Mouse (Mus musculus): ENCODE results near the gene Adamts10. TPM values are rescaled to one million over a fixed set of nuclear protein-coding genes. Genes with fewer than 3 reads are reported as not detected.

The Adamts10 gene
- polyA plus RNA-seq, 1 experiment: 46.6 TPM

- TF ChIP-seq POLR2A (IDR thresholded peaks at IDR 0.05; ENCODE audit: borderline replicate concordance, low read depth, low read length): no peak
- TF ChIP-seq CTCF (IDR thresholded peaks at IDR 0.05; ENCODE audit: low read depth, low read length): no peak
- Histone ChIP-seq H3K4me3 (ENCODE audit: insufficient read depth, low read length) (no peak overlapping the region), H3K27ac (ENCODE audit: insufficient read depth, low read depth, low read length) (no peak overlapping the region), H3K4me1 (ENCODE audit: control insufficient read depth, insufficient read depth, low read length) (no peaks in the 10 kb centered on the region)
Observed at GRCm38 (mm10) chr17:33586011-33586410, 62.0 kb downstream of the Adamts10 start.

GRCm38 (mm10) chr17:33597271-33597670, 73.3 kb downstream of the Adamts10 start:
- TF ChIP-seq CTCF (IDR thresholded peaks at IDR 0.05; ENCODE audit: low read depth, low read length) (no peak), POLR2A (IDR thresholded peaks at IDR 0.05; ENCODE audit: borderline replicate concordance, low read depth, low read length) (no peak)
- Histone ChIP-seq H3K27ac (ENCODE audit: insufficient read depth, low read depth, low read length) (no peak overlapping the region), H3K4me1 (ENCODE audit: control insufficient read depth, insufficient read depth, low read length) (no peaks in the 10 kb centered on the region), H3K4me3 (ENCODE audit: insufficient read depth, low read length) (no peak overlapping the region)

GRCm38 (mm10) chr17:33598506-33598905, 74.5 kb downstream of the Adamts10 start:
- no peak for TF ChIP-seq CTCF (IDR thresholded peaks at IDR 0.05; ENCODE audit: low read depth, low read length)
- TF ChIP-seq POLR2A (IDR thresholded peaks at IDR 0.05; ENCODE audit: borderline replicate concordance, low read depth, low read length): no peak
- Histone ChIP-seq H3K27ac (ENCODE audit: insufficient read depth, low read depth, low read length) (no peak overlapping the region), H3K4me1 (ENCODE audit: control insufficient read depth, insufficient read depth, low read length) (no peaks in the 10 kb centered on the region), H3K4me3 (ENCODE audit: insufficient read depth, low read length) (no peak overlapping the region)

GRCm38 (mm10) chr17:33599836-33600475, 76.0 kb downstream of the Adamts10 start:
- TF ChIP-seq POLR2A (IDR thresholded peaks at IDR 0.05; ENCODE audit: borderline replicate concordance, low read depth, low read length) (no peak), CTCF (IDR thresholded peaks at IDR 0.05; ENCODE audit: low read depth, low read length) (no peak)
- no peak overlapping the region for H3K27ac ChIP-seq (ENCODE audit: insufficient read depth, low read depth, low read length)
- H3K4me1 ChIP-seq (ENCODE audit: control insufficient read depth, insufficient read depth, low read length): no peaks in the 10 kb centered on the region
- H3K4me3 ChIP-seq (ENCODE audit: insufficient read depth, low read length): no peak overlapping the region

GRCm38 (mm10) chr17:33600831-33601230, 76.8 kb downstream of the Adamts10 start:
- TF ChIP-seq CTCF (IDR thresholded peaks at IDR 0.05; ENCODE audit: low read depth, low read length) (no peak), POLR2A (IDR thresholded peaks at IDR 0.05; ENCODE audit: borderline replicate concordance, low read depth, low read length) (no peak)
- no peaks in the 10 kb centered on the region for H3K4me1 ChIP-seq (ENCODE audit: control insufficient read depth, insufficient read depth, low read length)
- H3K27ac ChIP-seq (ENCODE audit: insufficient read depth, low read depth, low read length): no peak overlapping the region
- H3K4me3 ChIP-seq (ENCODE audit: insufficient read depth, low read length): no peak overlapping the region

GRCm38 (mm10) chr17:33601947-33602346, 77.9 kb downstream of the Adamts10 start:
- H3K4me1 ChIP-seq (ENCODE audit: control insufficient read depth, insufficient read depth, low read length): no peaks in the 10 kb centered on the region
- TF ChIP-seq CTCF (IDR thresholded peaks at IDR 0.05; ENCODE audit: low read depth, low read length) (no peak), POLR2A (IDR thresholded peaks at IDR 0.05; ENCODE audit: borderline replicate concordance, low read depth, low read length) (no peak)
- no peak overlapping the region for H3K27ac ChIP-seq (ENCODE audit: insufficient read depth, low read depth, low read length)
- H3K4me3 ChIP-seq (ENCODE audit: insufficient read depth, low read length): no peak overlapping the region

Other genes starting within 250 kb of the Adamts10 start
- 4.1 and 10.5 TPM in 2 replicates for gene Zfp955b, start 234.7 kb upstream of the Adamts10 start, polyA plus RNA-seq (2012; ENCODE audit: insufficient read depth, insufficient read length, missing spikeins)
- 6.5 and 7.4 TPM in 2 replicates for gene Zfp81, start 165.3 kb upstream of the Adamts10 start, polyA plus RNA-seq (2012; ENCODE audit: insufficient read depth, insufficient read length, missing spikeins)
- 9.1 and 10.4 TPM in 2 replicates for gene Zfp101, start 129.6 kb upstream of the Adamts10 start, polyA plus RNA-seq (2012; ENCODE audit: insufficient read depth, insufficient read length, missing spikeins)
- gene Actl9, start 91.3 kb upstream of the Adamts10 start, polyA plus RNA-seq (2012; ENCODE audit: insufficient read depth, insufficient read length, missing spikeins): not detected in 2 replicates
- 393 and 491 TPM in 2 replicates for gene Myo1f, start 31.5 kb downstream of the Adamts10 start, polyA plus RNA-seq (2012; ENCODE audit: insufficient read depth, insufficient read length, missing spikeins)
- gene Zfp414, start 104.9 kb downstream of the Adamts10 start, polyA plus RNA-seq (2012; ENCODE audit: insufficient read depth, insufficient read length, missing spikeins): 52.9 and 55.6 TPM in 2 replicates
- gene Pram1, start 113.9 kb downstream of the Adamts10 start, polyA plus RNA-seq (2012; ENCODE audit: insufficient read depth, insufficient read length, missing spikeins): 5.3 TPM in 1 of 2 replicates, not detected in the other
- 320 and 384 TPM in 2 replicates for gene Hnrnpm, start 162.7 kb downstream of the Adamts10 start, polyA plus RNA-seq (2012; ENCODE audit: insufficient read depth, insufficient read length, missing spikeins)
- 61.3 and 62.9 TPM in 2 replicates for gene March2, start 194.5 kb downstream of the Adamts10 start, polyA plus RNA-seq (2012; ENCODE audit: insufficient read depth, insufficient read length, missing spikeins)
- gene Rab11b, start 236.3 kb downstream of the Adamts10 start, polyA plus RNA-seq (2012; ENCODE audit: insufficient read depth, insufficient read length, missing spikeins): 128 TPM in 2 replicates

Measured in bone marrow macrophage, adult 2 months (primary cell).